Mouse (Mus musculus) ES-E14 (cell line): ENCODE data around the gene Nat8f2. TPM values are rescaled to one million over a fixed set of nuclear protein-coding genes. Genes with fewer than 3 reads are reported as not detected.

Experiments
- DNase-seq: peaks from one replicate; pipeline ENCODE4 v3.0.0-alpha.2; 2013; ENCODE audit warnings: low read depth, low spot score
- H3K27ac ChIP-seq: 2 replicates; pipeline ENCODE4 v1.5.1; 2012; ENCODE audit warnings: low read depth, mild to moderate bottlenecking, low read length, moderate library complexity, mixed read lengths; ENCODE audit not compliant: poor library complexity, insufficient read depth, severe bottlenecking
- H3K36me3 ChIP-seq: 2 replicates; pipeline ENCODE4 v1.6.1; 2012; ENCODE audit warnings: mild to moderate bottlenecking, low read length, moderate library complexity, mixed read lengths; ENCODE audit not compliant: control insufficient read depth, poor library complexity, insufficient read depth, severe bottlenecking
- H3K4me1 ChIP-seq, 2 experiments: fragments of 150-350 bp in 1 of 2; sonication (generic) in 1 of 2; 2 replicates each; pipeline ENCODE4 v1.6.1; 2012; ENCODE audit warnings: low read length in 2 of 2, mild to moderate bottlenecking in 1 of 2, mixed read lengths in 1 of 2; ENCODE audit not compliant: control insufficient read depth in 2 of 2, insufficient read depth in 2 of 2, poor library complexity in 1 of 2
- H3K4me3 ChIP-seq, 2 experiments: fragments of 150-350 bp in 1 of 2; sonication (generic) in 1 of 2; 2 replicates each; pipeline ENCODE4 v1.5.1; 2012; ENCODE audit warnings: low read length in 2 of 2, low read depth in 1 of 2, mild to moderate bottlenecking in 1 of 2, mixed read lengths in 1 of 2; ENCODE audit not compliant: insufficient read depth in 1 of 2, poor library complexity in 1 of 2, severe bottlenecking in 1 of 2
- H3K9ac ChIP-seq: 2 replicates; pipeline ENCODE4 v1.6.1; 2012; ENCODE audit warnings: low read depth, mild to moderate bottlenecking, low read length, mixed read lengths; ENCODE audit not compliant: poor library complexity, insufficient read depth, severe bottlenecking
- H3K9me3 ChIP-seq: fragments of 150-350 bp; sonication (generic); 2 replicates; pipeline ENCODE4 v1.6.1; 2012; ENCODE audit warnings: low read depth, mild to moderate bottlenecking, low read length; ENCODE audit not compliant: control insufficient read depth, insufficient read depth
- CHD2 ChIP-seq: IDR thresholded peaks from 2 replicates; pipeline ENCODE4 v1.6.1; 2014; ENCODE audit warnings: mild to moderate bottlenecking, low read depth, low read length, inconsistent platforms
- HCFC1 ChIP-seq: IDR thresholded peaks from 2 replicates; pipeline ENCODE4 v1.6.1; 2012; ENCODE audit warnings: low read length, inconsistent platforms, borderline replicate concordance; ENCODE audit not compliant: insufficient read depth
- MAFK ChIP-seq: IDR thresholded peaks from 2 replicates; pipeline ENCODE4 v1.6.1; 2014; ENCODE audit warnings: mild to moderate bottlenecking, low read depth, low read length, inconsistent platforms; ENCODE audit not compliant: insufficient read depth
- ZC3H11A ChIP-seq: IDR thresholded peaks from 2 replicates; pipeline ENCODE4 v1.6.1; 2012; ENCODE audit warnings: low read depth, mild to moderate bottlenecking, inconsistent platforms, low read length, borderline replicate concordance
- ZNF384 ChIP-seq: IDR thresholded peaks from 2 replicates; pipeline ENCODE4 v1.6.1; 2012; ENCODE audit warnings: low read depth, low read length, inconsistent platforms
- in situ Hi-C, 2 experiments: fragments of 600-800 bp; cut with MboI; formaldehyde crosslinking; loops; one replicate each; pipeline ENCODE4 v1.15.1; 2025; ENCODE audit warnings: low sequenced_read_pairs in 2 of 2, inconsistent platforms in 1 of 2; ENCODE audit not compliant: unreplicated experiment in 2 of 2
- total RNA-seq: library from RNA; depleted of rRNA; stranded (reverse); fragments of 300-350 nt; gene quantifications from 2 replicates; pipeline ENCODE4 v1.2.3, GENCODE M21; 2012

The Nat8f2 gene
- total RNA-seq, 1 experiment = 1.0 TPM

- DNase-seq = no peak
- Histone ChIP-seq H3K9ac (no peak within 1 kb of the TSS), H3K9me3 (no peaks in the 10 kb centered on the region), H3K36me3 (no peaks in the 10 kb centered on the region), H3K27ac (no peak within 1 kb of the TSS), H3K4me3 (no peak within 1 kb of the TSS), H3K4me1 (no peaks in the 10 kb centered on the region)
- no peak for TF ChIP-seq ZNF384
- in situ Hi-C loops = no loop called here
Observed at GRCm38 (mm10) chr6:85831796-85832321, 37.1 kb downstream of the Nat8f2 start, which contains the start of gene Nat8. Nat8 (minus strand) TSS chr6:85832082.

DNA sequence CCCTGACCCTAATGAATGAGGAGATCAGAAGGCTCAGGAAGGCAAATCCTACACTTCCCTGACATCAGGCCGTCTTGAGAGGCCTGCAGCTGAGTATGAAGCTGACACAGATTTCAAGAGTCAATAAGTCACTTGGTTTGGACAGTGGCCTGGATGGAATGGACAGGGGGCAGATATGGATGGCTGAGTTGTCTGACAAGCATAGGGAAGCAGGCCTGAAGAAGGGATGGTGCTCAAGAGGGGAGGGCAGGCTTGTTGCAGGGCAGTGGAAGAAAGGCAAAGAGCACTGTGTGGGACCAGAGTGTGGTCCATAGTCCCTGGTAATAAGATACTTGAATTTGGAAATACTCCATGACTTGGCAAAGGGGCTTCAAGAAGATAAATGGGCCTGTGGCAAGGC, 39.5 kb downstream of the Nat8f2 start:
- no peak overlapping the region for H3K4me3 ChIP-seq
- H3K4me1 ChIP-seq = no peaks in the 10 kb centered on the region
- no peak for TF ChIP-seq MAFK
- TF ChIP-seq ZC3H11A = no peak
- no peak for TF ChIP-seq HCFC1
- no peak for TF ChIP-seq CHD2
- no peak for TF ChIP-seq ZNF384
- H3K9me3 ChIP-seq = no peaks in the 10 kb centered on the region
- in situ Hi-C loops = no loop called here
- DNase-seq = no peak
- no peak overlapping the region for H3K27ac ChIP-seq
- no peaks in the 10 kb centered on the region for H3K36me3 ChIP-seq
- no peak overlapping the region for H3K9ac ChIP-seq

GRCm38 (mm10) chr6:85825886-85826285, 43.1 kb downstream of the Nat8f2 start:
- TF ChIP-seq ZNF384 = no peak
- TF ChIP-seq ZC3H11A = no peak
- no peak for TF ChIP-seq HCFC1
- TF ChIP-seq CHD2 = no peak
- TF ChIP-seq MAFK = no peak
- in situ Hi-C loops = no loop called here
- Histone ChIP-seq H3K4me3 (no peak overlapping the region), H3K27ac (no peak overlapping the region), H3K9ac (no peak overlapping the region), H3K36me3 (no peaks in the 10 kb centered on the region), H3K9me3 (no peaks in the 10 kb centered on the region), H3K4me1 (no peaks in the 10 kb centered on the region)
- DNase-seq = no peak

DNA sequence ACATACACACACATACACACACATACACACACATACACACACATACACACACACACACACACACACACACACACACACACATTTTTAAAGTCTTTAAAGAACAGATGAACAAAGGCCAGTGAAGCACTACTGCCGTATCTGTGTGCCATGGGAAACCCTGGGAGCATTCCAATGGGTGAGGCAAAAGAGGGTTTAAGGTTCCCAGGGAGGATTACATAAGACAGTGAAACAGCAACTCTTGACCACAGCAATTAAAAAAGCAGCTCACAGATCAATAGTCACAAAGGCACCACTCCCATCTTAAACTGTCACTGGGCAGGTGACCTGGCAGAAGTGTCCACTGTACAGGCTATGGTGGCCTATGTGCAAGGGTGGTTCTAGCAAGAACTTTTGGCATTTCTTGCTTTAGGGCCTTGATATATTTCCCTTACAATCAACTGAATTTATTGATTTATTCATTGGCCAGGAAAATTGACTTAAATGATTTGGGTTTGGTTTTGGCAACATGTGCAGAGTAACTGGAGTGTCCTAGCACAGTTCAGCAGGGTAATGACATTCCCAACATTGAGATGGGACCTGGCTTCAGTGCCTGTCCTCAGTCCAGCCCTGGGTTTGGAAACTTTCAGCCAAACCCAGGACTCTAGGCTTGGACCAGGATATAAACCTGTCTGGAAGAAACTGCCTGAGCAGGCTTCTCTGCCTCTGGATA, 45.4 kb downstream of the Nat8f2 start:
- no peak for TF ChIP-seq MAFK
- in situ Hi-C loops = no loop called here

DNA sequence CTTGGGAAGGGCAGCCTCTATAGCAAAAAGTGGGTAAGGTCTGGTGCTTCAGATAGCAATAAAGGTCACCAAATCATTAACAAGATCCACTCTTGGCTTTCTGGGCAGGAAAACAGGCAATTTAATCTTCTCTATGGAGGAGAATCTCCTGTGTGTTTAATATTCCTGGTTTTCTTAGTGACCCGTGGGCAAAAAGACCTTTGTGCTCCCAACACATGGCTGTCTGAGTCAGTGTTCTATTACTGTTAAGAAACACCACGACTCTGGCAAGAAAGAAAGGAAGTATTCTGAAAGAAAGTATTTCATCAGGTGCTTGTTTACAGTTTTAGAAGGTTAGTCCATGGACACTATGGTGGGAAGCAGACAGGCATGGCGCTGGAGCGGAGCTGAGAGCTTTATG, 46.7 kb downstream of the Nat8f2 start:
- Histone ChIP-seq H3K4me3 (no peak overlapping the region), H3K36me3 (no peaks in the 10 kb centered on the region), H3K27ac (no peak overlapping the region), H3K9me3 (no peaks in the 10 kb centered on the region), H3K4me1 (no peaks in the 10 kb centered on the region), H3K9ac (no peak overlapping the region)
- in situ Hi-C loops = no loop called here
- no peak for DNase-seq
- no peak for TF ChIP-seq ZNF384
- no peak for TF ChIP-seq MAFK
- TF ChIP-seq ZC3H11A = no peak
- no peak for TF ChIP-seq CHD2
- no peak for TF ChIP-seq HCFC1

More for the DNA sequence above, 45.4 kb downstream of the Nat8f2 start:
- no peak for DNase-seq
- H3K27ac ChIP-seq = no peak overlapping the region
- H3K9me3 ChIP-seq = no peaks in the 10 kb centered on the region
- no peak overlapping the region for H3K9ac ChIP-seq
- H3K4me1 ChIP-seq = no peaks in the 10 kb centered on the region
- no peak overlapping the region for H3K4me3 ChIP-seq
- H3K36me3 ChIP-seq = no peaks in the 10 kb centered on the region
